Mouse (Mus musculus) limb, embryonic 15.5 days (tissue): ENCODE measurements at regions not wholly inside any gene's neighbourhood (a gene's known extent, or its start where the extent isn't known, plus 50 kb on each side); places are given as distances from the start of the nearest gene placed in this dataset.
"Not testable (repeated sequence)": the region's sequence is repeated elsewhere in the genome, so short reads cannot be mapped to it uniquely, and the experiment has no call there.

Source experiments
- ATAC-seq: fragments of 200-750 bp; cut with Nextera tagmentation; 2 replicates; pipeline ENCODE4 v1.8.0; 2017; ENCODE audit warnings: low read depth, moderate TSS enrichment; ENCODE audit not compliant: insufficient number of reproducible peaks, low FRiP score, low TSS enrichment
- H3K27ac ChIP-seq: fragments of 300-500 bp; sonication (generic); 2 replicates; pipeline ENCODE4 v1.5.1; 2015; ENCODE audit warnings: moderate library complexity, mild to moderate bottlenecking, inconsistent platforms
- H3K27me3 ChIP-seq: fragments of 300-500 bp; sonication (generic); 2 replicates; pipeline ENCODE4 v1.6.1; 2015; ENCODE audit warnings: inconsistent platforms
- H3K36me3 ChIP-seq: fragments of 300-500 bp; sonication (generic); 2 replicates; pipeline ENCODE4 v1.6.1; 2015; ENCODE audit warnings: inconsistent platforms
- H3K4me1 ChIP-seq: fragments of 300-500 bp; sonication (generic); 2 replicates; pipeline ENCODE4 v1.6.1; 2015; ENCODE audit warnings: inconsistent platforms
- H3K4me2 ChIP-seq: fragments of 300-500 bp; sonication (generic); 2 replicates; pipeline ENCODE4 v1.6.1; 2015; ENCODE audit warnings: mild to moderate bottlenecking, inconsistent platforms
- H3K4me3 ChIP-seq: fragments of 300-500 bp; sonication (generic); 2 replicates; pipeline ENCODE4 v1.5.1; 2015; ENCODE audit warnings: mild to moderate bottlenecking, inconsistent platforms
- H3K9ac ChIP-seq: fragments of 300-500 bp; sonication (generic); 2 replicates; pipeline ENCODE4 v1.6.1; 2015; ENCODE audit warnings: inconsistent platforms
- H3K9me3 ChIP-seq: fragments of 300-500 bp; sonication (generic); 2 replicates; pipeline ENCODE4 v1.6.1; 2016; ENCODE audit warnings: inconsistent platforms
- WGBS: fragments of 180-500 bp; shearing (Covaris S2); methylation state at CpG from one replicate; pipeline ENCODE4 v1.1.7; 2015; 5-methylcytosine and 5-hydroxymethylcytosine counted together

- no peak overlapping the region for H3K9ac ChIP-seq
- H3K4me1 ChIP-seq: no peaks in the 10 kb centered on the region
- no peaks in the 10 kb centered on the region for H3K9me3 ChIP-seq
- no peak for ATAC-seq
- H3K4me3 ChIP-seq: no peak overlapping the region
- H3K27me3 ChIP-seq: no peaks in the 10 kb centered on the region
- H3K27ac ChIP-seq: no peak overlapping the region
- H3K36me3 ChIP-seq: no peaks in the 10 kb centered on the region
- no peak overlapping the region for H3K4me2 ChIP-seq
Measured at GRCm38 (mm10) chr14:71588006-71588405, 903.6 kb downstream of the Gm9195 start.

GRCm38 (mm10) chr14:71564816-71565215 lies 926.8 kb downstream of the Gm9195 start:
- Histone ChIP-seq H3K4me2 (no peak overlapping the region), H3K4me1 (no peaks in the 10 kb centered on the region), H3K27me3 (no peaks in the 10 kb centered on the region), H3K4me3 (no peak overlapping the region), H3K9me3 (no peaks in the 10 kb centered on the region), H3K27ac (no peak overlapping the region), H3K36me3 (no peaks in the 10 kb centered on the region), H3K9ac (no peak overlapping the region)
- no peak for ATAC-seq
- WGBS: 76% methylated on average over 3 of the region's 3 CpGs

DNA sequence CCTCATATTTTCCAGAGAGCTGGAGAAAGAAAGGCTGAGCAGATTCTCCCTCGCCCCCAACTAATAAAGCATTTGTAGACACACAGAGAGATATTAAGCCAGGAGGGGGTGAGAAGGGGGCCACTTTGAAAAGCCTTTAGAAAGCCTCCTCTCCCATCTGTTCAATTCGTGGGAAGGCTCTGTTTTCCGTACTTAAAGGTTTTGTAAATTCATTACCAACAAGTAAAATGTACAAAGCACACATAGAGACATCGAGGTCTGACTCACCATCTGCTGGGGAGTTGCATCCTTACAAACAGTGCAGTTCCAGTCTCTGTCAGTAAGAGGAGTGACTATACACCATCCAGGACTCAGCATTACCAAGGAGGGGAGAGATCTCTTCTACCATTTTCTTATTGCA lies 929.7 kb downstream of the Gm9195 start:
- WGBS: 69% methylated on average over 4 of the region's 4 CpGs
- Histone ChIP-seq H3K9me3 (no peaks in the 10 kb centered on the region), H3K9ac (no peak overlapping the region), H3K27ac (no peak overlapping the region), H3K4me1 (no peaks in the 10 kb centered on the region), H3K36me3 (no peaks in the 10 kb centered on the region), H3K4me3 (no peak overlapping the region), H3K27me3 (no peaks in the 10 kb centered on the region), H3K4me2 (no peak overlapping the region)
- ATAC-seq: no peak

- WGBS: 50% methylated on average over 2 of the region's 3 CpGs
- H3K4me1 ChIP-seq, H3K36me3 ChIP-seq, H3K27ac ChIP-seq, H3K4me2 ChIP-seq, H3K9ac ChIP-seq, H3K4me3 ChIP-seq, H3K27me3 ChIP-seq, H3K9me3 ChIP-seq, ATAC-seq: not testable (repeated sequence)
Measured at GRCm38 (mm10) chr14:71554324-71554723, 937.3 kb downstream of the Gm9195 start.

- Histone ChIP-seq H3K36me3 (no peaks in the 10 kb centered on the region), H3K27ac (no peak overlapping the region), H3K27me3 (no peaks in the 10 kb centered on the region), H3K9ac (no peak overlapping the region), H3K4me1 (no peaks in the 10 kb centered on the region), H3K9me3 (no peaks in the 10 kb centered on the region), H3K4me2 (no peak overlapping the region), H3K4me3 (no peak overlapping the region)
- WGBS: 82% methylated on average over 3 of the region's 3 CpGs
- ATAC-seq: no peak
Measured at GRCm38 (mm10) chr14:71543580-71543979, 943.9 kb upstream of the Fam160b2 start.

GRCm38 (mm10) chr14:71532074-71532659 lies 932.5 kb upstream of the Fam160b2 start:
- no peak overlapping the region for H3K4me2 ChIP-seq
- no peaks in the 10 kb centered on the region for H3K27me3 ChIP-seq
- H3K36me3 ChIP-seq: no peaks in the 10 kb centered on the region
- H3K9ac ChIP-seq: no peak overlapping the region
- H3K4me1 ChIP-seq: no peaks in the 10 kb centered on the region
- WGBS: 68% methylated on average over 11 of the region's 11 CpGs
- ATAC-seq: no peak
- no peaks in the 10 kb centered on the region for H3K9me3 ChIP-seq
- H3K27ac ChIP-seq: no peak overlapping the region
- H3K4me3 ChIP-seq: no peak overlapping the region

- no peak for ATAC-seq
- Histone ChIP-seq H3K9me3 (no peaks in the 10 kb centered on the region), H3K4me2 (no peak overlapping the region), H3K9ac (no peak overlapping the region), H3K27ac (no peak overlapping the region), H3K4me1 (no peaks in the 10 kb centered on the region), H3K36me3 (no peaks in the 10 kb centered on the region), H3K27me3 (no peaks in the 10 kb centered on the region), H3K4me3 (no peak overlapping the region)
- 69% methylated on average over 2 of the region's 2 CpGs for WGBS
Measured at GRCm38 (mm10) chr14:71531298-71531697, 931.7 kb upstream of the Fam160b2 start.

GRCm38 (mm10) chr14:71530421-71530820 lies 930.8 kb upstream of the Fam160b2 start:
- Histone ChIP-seq H3K9me3 (no peaks in the 10 kb centered on the region), H3K27me3 (no peaks in the 10 kb centered on the region), H3K4me1 (no peaks in the 10 kb centered on the region), H3K4me2 (no peak overlapping the region), H3K9ac (no peak overlapping the region), H3K36me3 (no peaks in the 10 kb centered on the region), H3K4me3 (no peak overlapping the region), H3K27ac (no peak overlapping the region)
- WGBS: 65% methylated on average over 6 of the region's 6 CpGs
- no peak for ATAC-seq

- no peak for ATAC-seq
- no peaks in the 10 kb centered on the region for H3K4me1 ChIP-seq
- no peaks in the 10 kb centered on the region for H3K27me3 ChIP-seq
- H3K36me3 ChIP-seq: no peaks in the 10 kb centered on the region
- no peak overlapping the region for H3K27ac ChIP-seq
- 24% methylated on average over 2 of the region's 2 CpGs for WGBS
- H3K9me3 ChIP-seq: no peaks in the 10 kb centered on the region
- no peak overlapping the region for H3K4me3 ChIP-seq
- no peak overlapping the region for H3K4me2 ChIP-seq
- H3K9ac ChIP-seq: no peak overlapping the region
Measured at GRCm38 (mm10) chr14:71518541-71518940, 918.9 kb upstream of the Fam160b2 start.

GRCm38 (mm10) chr14:71500851-71501250 lies 901.2 kb upstream of the Fam160b2 start:
- Histone ChIP-seq H3K4me1 (no peaks in the 10 kb centered on the region), H3K4me2 (no peak overlapping the region), H3K36me3 (no peaks in the 10 kb centered on the region), H3K9ac (no peak overlapping the region), H3K9me3 (no peaks in the 10 kb centered on the region), H3K27ac (no peak overlapping the region), H3K27me3 (no peaks in the 10 kb centered on the region), H3K4me3 (no peak overlapping the region)
- ATAC-seq: no peak
- 67% methylated on average over 1 of the region's 1 CpGs for WGBS

- no peak for ATAC-seq
- Histone ChIP-seq H3K4me2 (no peak overlapping the region), H3K9me3 (no peaks in the 10 kb centered on the region), H3K9ac (no peak overlapping the region), H3K36me3 (no peaks in the 10 kb centered on the region), H3K4me3 (no peak overlapping the region), H3K27ac (no peak overlapping the region), H3K4me1 (no peaks in the 10 kb centered on the region), H3K27me3 (no peaks in the 10 kb centered on the region)
- WGBS: 56% methylated on average over 7 of the region's 7 CpGs
Measured at GRCm38 (mm10) chr14:71491201-71491600, 891.6 kb upstream of the Fam160b2 start.

DNA sequence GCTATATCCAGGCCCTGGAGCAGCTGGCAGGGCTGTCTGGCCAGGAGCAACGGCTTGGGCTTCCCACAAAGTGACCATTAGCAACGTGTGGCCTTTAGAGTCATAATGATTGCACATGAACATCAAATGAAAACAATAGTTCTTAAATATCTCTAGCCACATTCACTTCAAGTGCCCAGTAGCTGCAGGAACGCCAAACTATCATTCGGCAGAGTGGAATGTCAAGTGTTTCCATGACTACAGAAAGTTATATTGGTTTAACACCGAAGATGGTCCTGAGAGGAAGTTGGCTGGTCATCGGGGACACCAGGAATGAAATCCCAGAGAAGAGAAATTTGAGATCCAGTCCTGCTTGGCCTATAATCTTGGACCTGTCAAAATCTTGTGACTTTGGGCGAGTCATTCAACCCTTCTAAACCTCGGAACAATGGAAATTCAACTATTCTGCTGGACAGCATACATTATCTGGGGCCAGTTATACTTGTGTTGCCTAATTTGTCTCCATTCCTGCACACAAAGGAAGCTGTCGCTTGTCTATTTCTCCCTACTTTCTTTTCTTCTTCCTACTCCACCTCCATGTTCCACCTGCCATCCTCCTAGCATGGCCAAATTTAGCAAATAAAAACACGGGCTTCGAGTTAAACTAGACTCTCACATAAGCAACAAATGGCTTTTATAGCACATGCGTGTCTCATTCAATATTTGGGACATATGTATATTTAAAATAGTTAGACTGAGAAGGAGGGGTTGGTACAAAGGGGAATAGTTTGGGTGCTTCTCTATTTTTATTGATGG lies 886.7 kb upstream of the Fam160b2 start:
- no peak for ATAC-seq
- Histone ChIP-seq H3K9ac (no peak overlapping the region), H3K36me3 (no peaks in the 10 kb centered on the region), H3K9me3 (no peaks in the 10 kb centered on the region), H3K27me3 (no peaks in the 10 kb centered on the region), H3K4me2 (no peak overlapping the region), H3K4me3 (no peak overlapping the region), H3K4me1 (no peaks in the 10 kb centered on the region), H3K27ac (no peak overlapping the region)
- WGBS: 85% methylated on average over 12 of the region's 12 CpGs
